Mouse (Mus musculus) hindbrain, embryonic 14.5 days (tissue): Measurements from ENCODE around the gene Nkapl. TPM values are rescaled to one million over a fixed set of nuclear protein-coding genes. Genes with fewer than 3 reads are reported as not detected.
"Not testable (repeated sequence)": the region's sequence is repeated elsewhere in the genome, so short reads cannot be mapped to it uniquely, and the experiment has no call there.

Source experiments
- ATAC-seq: fragments of 200-750 bp; cut with Nextera tagmentation; 2 replicates; pipeline ENCODE4 v1.8.0; 2017; ENCODE audit warnings: moderate number of reproducible peaks, mild to moderate bottlenecking, moderate TSS enrichment, moderate library complexity; ENCODE audit not compliant: low FRiP score
- DNase-seq: peaks from one replicate; pipeline ENCODE4 v3.0.0-alpha.2; 2015; ENCODE audit warnings: low spot score
- H3K27ac ChIP-seq: fragments of 300-500 bp; sonication (generic); 2 replicates; pipeline ENCODE4 v1.5.1; 2014; ENCODE audit warnings: mild to moderate bottlenecking, moderate library complexity
- H3K27me3 ChIP-seq: fragments of 300-500 bp; sonication (generic); 2 replicates; pipeline ENCODE4 v1.6.1; 2014; ENCODE audit warnings: mild to moderate bottlenecking, low read length, mixed read lengths; ENCODE audit not compliant: control insufficient read depth, insufficient read depth
- H3K36me3 ChIP-seq: fragments of 300-500 bp; sonication (generic); replicated peaks from 2 replicates; pipeline ENCODE4 v1.6.1; 2014; ENCODE audit not compliant: control insufficient read depth, insufficient read depth
- H3K4me1 ChIP-seq: fragments of 300-500 bp; sonication (generic); replicated peaks from 2 replicates; pipeline ENCODE4 v1.6.1; 2014; ENCODE audit warnings: antibody characterized with exemption, low read length, mixed read lengths; ENCODE audit not compliant: control insufficient read depth, insufficient read depth
- H3K4me2 ChIP-seq: fragments of 300-500 bp; sonication (generic); replicated peaks from 2 replicates; pipeline ENCODE4 v1.6.1; 2014; ENCODE audit warnings: mild to moderate bottlenecking, moderate library complexity
- H3K4me3 ChIP-seq: fragments of 300-500 bp; sonication (generic); replicated peaks from 2 replicates; pipeline ENCODE4 v1.5.1; 2014; ENCODE audit warnings: mild to moderate bottlenecking, low read length
- H3K9ac ChIP-seq: fragments of 300-500 bp; sonication (generic); 2 replicates; pipeline ENCODE4 v1.6.1; 2014
- H3K9me3 ChIP-seq: fragments of 300-500 bp; sonication (generic); 2 replicates; pipeline ENCODE4 v1.6.1; 2016; ENCODE audit warnings: low read length; ENCODE audit not compliant: control insufficient read depth
- WGBS: fragments of 180-500 bp; shearing (Covaris S2); extraction: QIAGEN DNeasy Blood & Tissue Kit; methylation state at CpG from one replicate; pipeline ENCODE4 v1.1.7; 2014; 5-methylcytosine and 5-hydroxymethylcytosine counted together
- polyA plus RNA-seq: library from polyadenylated mRNA; unstranded; fragments of >200 nt; fragmentation: Nextera tagmentation; extraction: Ambion mirVana; gene quantifications from 2 replicates; pipeline ENCODE4 v1.2.1, GENCODE M21; 2014

Nkapl gene
- polyA plus RNA-seq, 1 experiment from 2014 or later: 3.7 TPM

GRCm38 (mm10) chr13:21472427-21472826, 4.1 kb upstream of the Nkapl start:
- Histone ChIP-seq H3K36me3 (no peaks in the 10 kb centered on the region), H3K27ac (no peak overlapping the region), H3K9ac (no peak overlapping the region), H3K27me3 (no peaks in the 10 kb centered on the region), H3K4me2 (no peak overlapping the region), H3K4me3 (no peak overlapping the region), H3K9me3 (no peaks in the 10 kb centered on the region), H3K4me1 (0 out of 2 replicates have a peak, but pooled peaks cover 5% of the 10 kb centered on the region)
- 29% methylated on average over 4 of the region's 4 CpGs for WGBS
- no peak for DNase-seq
- ATAC-seq: no peak

DNA sequence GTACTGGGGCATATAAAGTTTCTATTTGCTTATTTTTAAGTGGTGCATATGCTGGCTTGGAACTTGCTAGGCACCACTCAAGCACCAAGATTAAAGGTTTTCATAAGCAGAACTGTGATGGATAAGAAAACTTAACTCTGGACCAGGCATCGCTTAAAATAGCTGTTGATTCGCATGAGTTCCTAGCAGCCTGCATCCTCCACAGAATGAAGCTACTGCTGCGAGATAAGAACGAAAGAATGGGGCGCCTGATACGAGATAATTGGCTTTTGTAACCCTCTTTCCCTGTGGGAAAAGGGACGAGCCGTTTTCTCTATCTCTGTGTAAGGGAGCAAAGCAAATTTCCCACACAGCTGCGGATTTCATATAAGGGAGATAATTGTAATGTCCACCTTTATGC, 788 bp upstream of the Nkapl start:
- 25% methylated on average over 9 of the region's 9 CpGs for WGBS
- ATAC-seq (no peak), DNase-seq (no peak)
- Histone ChIP-seq H3K27me3 (no peaks in the 10 kb centered on the region; the same call in 1 of the 2 replicates), H3K4me2 (peak overlapping the region; percentile 82), H3K9me3 (no peaks in the 10 kb centered on the region), H3K27ac (no peak overlapping the region), H3K4me3 (no peak overlapping the region), H3K36me3 (no peaks in the 10 kb centered on the region), H3K9ac (no peak overlapping the region), H3K4me1 (0 out of 2 replicates have a peak, but pooled peaks cover 5% of the 10 kb centered on the region)

GRCm38 (mm10) chr13:21467336-21467735, 973 bp downstream of the Nkapl start:
- H3K27ac ChIP-seq: no peak overlapping the region
- H3K36me3 ChIP-seq: no peaks in the 10 kb centered on the region
- 0 out of 2 replicates have a peak, but pooled peaks cover 5% of the 10 kb centered on the region for H3K4me1 ChIP-seq
- 88% methylated on average over 10 of the region's 10 CpGs for WGBS
- H3K9ac ChIP-seq: no peak overlapping the region
- ATAC-seq (no peak), DNase-seq (no peak)
- H3K9me3 ChIP-seq: no peaks in the 10 kb centered on the region
- H3K4me3 ChIP-seq: peak overlapping the region; percentile 53; the same call in 1 of the 2 replicates
- H3K4me2 ChIP-seq: 0 out of 2 replicates have a peak overlapping the region, but pooled peaks have one; percentile 82
- no peaks in the 10 kb centered on the region; the same call in 1 of the 2 replicates for H3K27me3 ChIP-seq

DNA sequence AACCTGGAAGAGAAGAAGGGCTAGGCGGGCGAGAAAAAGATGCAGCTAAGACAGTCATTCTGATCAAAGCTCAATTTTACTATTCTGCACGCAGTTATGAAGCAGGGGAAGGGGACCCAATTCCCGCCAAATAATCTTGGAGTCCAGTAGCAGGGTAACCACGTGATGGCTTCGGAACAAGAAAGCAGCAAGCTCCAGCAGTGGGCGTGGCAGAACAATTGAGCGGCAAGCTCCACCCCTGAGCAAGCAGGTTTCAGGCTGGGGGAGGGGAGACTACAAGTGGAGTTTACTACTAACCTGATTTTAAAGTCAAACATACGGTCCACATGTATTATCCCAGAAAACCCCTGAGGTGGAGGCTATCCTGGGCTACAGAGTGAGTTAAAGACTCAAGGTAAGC, 5.8 kb downstream of the Nkapl start:
- H3K4me3 ChIP-seq, H3K4me1 ChIP-seq, H3K36me3 ChIP-seq, DNase-seq, H3K4me2 ChIP-seq, H3K9ac ChIP-seq, ATAC-seq, H3K27me3 ChIP-seq, H3K9me3 ChIP-seq, H3K27ac ChIP-seq: not testable (repeated sequence)
- WGBS: 55% methylated on average over 9 of the region's 9 CpGs

- ATAC-seq: no peak
- H3K4me1 ChIP-seq: peaks cover 9% of the 10 kb centered on the region
- no peaks in the 10 kb centered on the region for H3K27me3 ChIP-seq
- DNase-seq: no peak
- 10% methylated on average over 4 of the region's 4 CpGs for WGBS
- no peak overlapping the region for H3K27ac ChIP-seq
- 0 out of 2 replicates have a peak, but pooled peaks cover 3% of the 10 kb centered on the region for H3K36me3 ChIP-seq
- no peaks in the 10 kb centered on the region for H3K9me3 ChIP-seq
- no peak overlapping the region for H3K9ac ChIP-seq
- H3K4me2 ChIP-seq: no peak overlapping the region
- H3K4me3 ChIP-seq: no peak overlapping the region
These were observed 12.0 kb downstream of the Nkapl start for GRCm38 (mm10) chr13:21456347-21456746.

DNA sequence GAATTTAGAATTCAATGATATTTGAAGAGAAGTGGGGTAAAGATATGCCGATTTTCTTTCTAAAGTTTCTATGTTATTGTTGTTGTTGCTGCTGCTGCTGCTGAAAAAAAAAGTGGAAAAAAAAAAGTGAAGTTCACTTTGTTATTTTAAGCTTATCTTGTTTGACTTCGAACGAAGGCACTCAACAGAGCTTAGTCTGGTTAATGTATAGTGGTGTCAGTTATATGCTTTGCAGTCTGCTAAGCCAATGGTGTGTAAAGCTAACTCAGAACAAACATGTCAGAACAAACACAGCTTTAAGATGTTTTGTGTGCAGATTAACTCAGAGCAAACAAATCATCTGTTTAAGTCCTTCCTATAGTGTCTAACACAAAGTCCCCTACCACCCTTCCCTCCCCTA, 14.2 kb downstream of the Nkapl start:
- Histone ChIP-seq H3K27me3 (no peaks in the 10 kb centered on the region), H3K4me3 (peak overlapping the region; percentile 50; the same call in 1 of the 2 replicates), H3K4me2 (0 out of 2 replicates have a peak overlapping the region, but pooled peaks have one; percentile 68), H3K4me1 (peaks cover 9% of the 10 kb centered on the region), H3K9ac (no peak overlapping the region), H3K9me3 (no peaks in the 10 kb centered on the region), H3K36me3 (peaks cover 8% of the 10 kb centered on the region; the same call in 1 of the 2 replicates), H3K27ac (no peak overlapping the region)
- no peak for ATAC-seq
- 92% methylated on average over 3 of the region's 3 CpGs for WGBS
- DNase-seq: no peak

GRCm38 (mm10) chr13:21453449-21453848, 14.9 kb downstream of the Nkapl start, which contains the start of gene Zscan26:
Gene Zscan26 (minus strand): TSS chr13:21453730.
- peak; percentile 83 for DNase-seq
- Histone ChIP-seq H3K4me2 (peak within 1 kb of the TSS; percentile 68), H3K27me3 (no peaks in the 10 kb centered on the region), H3K27ac (peak within 1 kb of the TSS; percentile 51), H3K4me1 (peaks cover 9% of the 10 kb centered on the region), H3K4me3 (peak within 1 kb of the TSS; percentile 50), H3K9ac (peak within 1 kb of the TSS; percentile 69), H3K36me3 (peaks cover 15% of the 10 kb centered on the region), H3K9me3 (no peaks in the 10 kb centered on the region)
- under 1% methylated on average over 23 of the region's 23 CpGs for WGBS
- ATAC-seq: peak; percentile 96

GRCm38 (mm10) chr13:21453042-21453441, 15.3 kb downstream of the Nkapl start:
- peak overlapping the region; percentile 51 for H3K27ac ChIP-seq
- DNase-seq (no peak), ATAC-seq (0 out of 2 replicates have a peak, but pooled peaks have one; percentile 16)
- H3K4me1 ChIP-seq: peaks cover 9% of the 10 kb centered on the region
- H3K27me3 ChIP-seq: no peaks in the 10 kb centered on the region
- H3K4me2 ChIP-seq: peak overlapping the region; percentile 68
- H3K4me3 ChIP-seq: peak overlapping the region; percentile 50
- 4% methylated on average over 13 of the region's 13 CpGs for WGBS
- peaks cover 19% of the 10 kb centered on the region for H3K36me3 ChIP-seq
- peak overlapping the region; percentile 69 for H3K9ac ChIP-seq
- H3K9me3 ChIP-seq: no peaks in the 10 kb centered on the region

GRCm38 (mm10) chr13:21447856-21448614, 20.3 kb downstream of the Nkapl start:
- no peak overlapping the region for H3K4me2 ChIP-seq
- peaks cover 9% of the 10 kb centered on the region for H3K4me1 ChIP-seq
- H3K36me3 ChIP-seq: peaks cover 66% of the 10 kb centered on the region
- no peaks in the 10 kb centered on the region for H3K27me3 ChIP-seq
- DNase-seq (no peak), ATAC-seq (no peak)
- WGBS: 87% methylated on average over 16 of the region's 16 CpGs
- no peaks in the 10 kb centered on the region for H3K9me3 ChIP-seq
- no peak overlapping the region for H3K27ac ChIP-seq
- no peak overlapping the region for H3K9ac ChIP-seq
- no peak overlapping the region for H3K4me3 ChIP-seq
